Mouse (Mus musculus) B cell, adult 2 months (primary cell): Measurements from ENCODE around the gene Ptgds.

Experiments used
- DNase-seq, 2 experiments: peaks; one replicate each; pipeline ENCODE4 v3.0.0; 2022

Gene Ptgds

DNA sequence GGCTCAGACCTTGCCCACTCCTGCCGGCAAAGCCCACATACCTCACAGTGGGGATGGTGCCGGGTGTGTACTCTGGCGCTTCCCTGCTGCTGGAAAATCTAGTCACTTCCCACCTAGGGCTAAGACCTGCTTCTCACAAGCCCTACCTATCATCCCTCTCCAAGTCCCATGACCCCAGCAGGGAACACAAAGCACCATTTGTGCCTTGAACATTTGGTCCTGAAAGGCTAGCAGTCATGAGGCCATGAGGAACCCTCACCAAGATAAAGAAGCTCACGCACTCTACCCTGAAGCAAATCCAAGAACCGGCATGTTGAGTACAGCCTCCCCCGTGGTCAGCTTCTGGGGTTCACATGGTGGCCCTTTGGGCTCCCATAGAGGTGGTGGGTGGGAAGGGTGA, at the start of gene Ptgds:
Ptgds (minus strand) TSS at position 78 of the 400 bp plus-strand sequence.
- no peak for DNase-seq

DNA sequence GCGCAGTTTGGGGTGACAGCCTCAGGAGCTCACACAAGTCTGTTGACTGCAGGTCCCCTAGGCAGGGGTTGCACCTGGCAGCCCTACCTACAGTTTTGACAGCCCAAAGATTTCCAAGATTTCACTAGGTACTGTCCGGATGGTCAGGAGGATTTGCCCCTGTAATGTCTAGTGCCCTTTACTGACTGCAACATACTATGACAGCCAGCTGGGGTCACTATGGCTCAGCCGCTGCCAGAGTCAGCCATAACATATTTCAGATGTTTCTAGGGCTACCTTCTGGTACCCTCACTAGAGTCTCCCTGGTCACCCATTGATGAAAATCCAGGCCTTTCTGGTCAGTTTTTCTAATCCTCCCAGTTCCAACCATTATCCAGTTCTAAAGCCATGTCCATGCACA, 40.1 kb upstream of the Ptgds start:
- DNase-seq: peak; percentile 21 to 30

DNA sequence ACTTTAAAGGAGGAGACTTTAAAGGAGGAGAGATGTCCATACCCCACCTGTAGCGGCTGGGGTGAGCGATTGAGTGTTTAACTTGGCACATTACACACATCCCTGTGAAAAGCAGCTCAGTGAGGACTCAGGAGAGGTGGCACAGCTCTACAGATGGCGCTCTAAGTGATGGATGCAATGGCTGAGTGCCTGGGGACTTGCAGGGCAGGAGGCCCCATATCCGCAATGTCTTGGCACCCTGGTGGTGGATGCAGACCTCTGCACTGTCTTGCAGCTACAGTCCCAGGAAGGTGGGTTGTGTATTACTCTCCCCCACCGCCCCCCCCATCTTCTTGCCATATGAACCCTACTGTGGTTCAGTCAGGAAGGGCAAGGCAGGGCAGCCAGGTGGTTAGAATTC, 37.1 kb upstream of the Ptgds start:
- peak; percentile 20 to 37 for DNase-seq

DNA sequence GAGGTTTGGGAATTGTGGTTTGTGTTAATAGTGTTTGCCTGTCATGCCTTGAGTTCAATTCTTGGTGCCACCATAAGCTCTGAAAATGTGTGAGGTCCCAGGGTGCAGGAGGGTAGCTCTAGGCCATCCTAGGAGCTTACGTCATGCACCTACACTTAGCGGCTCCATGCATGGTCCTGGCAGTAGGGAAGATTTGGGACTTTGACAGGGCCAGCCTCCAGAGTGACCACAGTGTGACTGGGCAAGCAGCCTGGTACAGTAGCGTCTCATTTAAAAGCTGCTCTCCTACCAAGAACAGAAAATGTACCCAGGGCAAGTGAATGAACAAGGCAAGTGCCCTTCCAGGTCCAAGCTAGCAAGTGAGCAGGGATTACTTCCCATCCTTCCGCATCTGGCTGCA, 36.0 kb upstream of the Ptgds start:
- no peak for DNase-seq

DNA sequence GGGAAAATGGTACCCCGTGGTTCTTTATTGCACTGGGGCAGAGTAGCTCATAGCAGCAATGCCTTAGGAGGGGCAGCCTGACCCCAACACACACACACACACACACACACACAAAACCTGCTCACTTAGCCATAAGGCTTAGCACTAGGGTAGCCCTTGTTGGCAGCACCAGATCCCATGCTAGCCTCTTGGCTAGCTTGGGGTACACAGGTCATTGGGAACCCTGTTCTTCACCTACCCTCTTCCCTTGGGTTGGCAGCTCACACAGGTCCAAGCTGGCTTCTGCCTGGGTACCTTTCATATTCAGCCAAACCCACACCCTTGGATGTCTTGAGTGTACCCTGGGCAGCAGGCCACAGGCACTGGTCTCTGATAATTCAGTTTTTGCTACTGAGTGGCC, 35.2 kb upstream of the Ptgds start:
- DNase-seq: no peak

DNA sequence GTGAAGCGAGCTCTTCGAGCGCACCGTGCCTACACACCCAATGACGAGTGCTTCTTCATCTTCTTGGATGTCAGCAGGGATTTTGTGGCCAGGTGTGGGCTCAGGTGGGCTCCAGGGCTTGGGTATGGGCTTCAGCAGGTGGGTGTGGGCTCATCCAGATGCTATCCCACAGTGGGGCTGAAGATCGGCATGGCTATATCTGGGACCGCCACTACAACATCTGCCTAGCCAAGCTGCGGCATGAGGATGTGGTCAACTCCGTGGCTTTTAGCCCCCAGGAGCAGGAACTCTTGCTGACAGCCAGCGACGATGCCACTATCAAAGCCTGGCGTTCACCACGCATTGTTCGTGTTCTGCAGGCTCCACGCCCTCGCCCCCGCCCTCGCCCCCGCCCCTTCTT, 34.7 kb upstream of the Ptgds start:
- DNase-seq: no peak

DNA sequence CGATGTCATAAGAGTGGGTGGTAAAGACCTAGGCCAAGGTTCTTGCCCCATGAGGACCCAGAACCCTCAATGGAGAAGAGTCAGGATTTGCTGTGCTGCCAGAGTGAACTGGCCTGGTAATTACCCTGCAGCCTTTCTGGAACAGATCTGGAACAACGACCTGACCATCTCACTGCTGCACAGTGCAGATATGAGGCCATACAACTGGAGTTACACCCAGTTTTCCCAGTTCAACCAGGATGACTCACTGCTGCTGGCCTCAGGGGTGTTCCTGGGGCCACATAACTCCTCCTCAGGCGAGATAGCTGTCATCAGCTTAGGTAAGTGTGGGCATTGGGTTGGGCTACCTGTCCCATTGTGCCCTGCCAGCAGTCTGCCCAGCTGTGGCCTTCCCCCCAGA, 32.9 kb upstream of the Ptgds start:
- no peak for DNase-seq

DNA sequence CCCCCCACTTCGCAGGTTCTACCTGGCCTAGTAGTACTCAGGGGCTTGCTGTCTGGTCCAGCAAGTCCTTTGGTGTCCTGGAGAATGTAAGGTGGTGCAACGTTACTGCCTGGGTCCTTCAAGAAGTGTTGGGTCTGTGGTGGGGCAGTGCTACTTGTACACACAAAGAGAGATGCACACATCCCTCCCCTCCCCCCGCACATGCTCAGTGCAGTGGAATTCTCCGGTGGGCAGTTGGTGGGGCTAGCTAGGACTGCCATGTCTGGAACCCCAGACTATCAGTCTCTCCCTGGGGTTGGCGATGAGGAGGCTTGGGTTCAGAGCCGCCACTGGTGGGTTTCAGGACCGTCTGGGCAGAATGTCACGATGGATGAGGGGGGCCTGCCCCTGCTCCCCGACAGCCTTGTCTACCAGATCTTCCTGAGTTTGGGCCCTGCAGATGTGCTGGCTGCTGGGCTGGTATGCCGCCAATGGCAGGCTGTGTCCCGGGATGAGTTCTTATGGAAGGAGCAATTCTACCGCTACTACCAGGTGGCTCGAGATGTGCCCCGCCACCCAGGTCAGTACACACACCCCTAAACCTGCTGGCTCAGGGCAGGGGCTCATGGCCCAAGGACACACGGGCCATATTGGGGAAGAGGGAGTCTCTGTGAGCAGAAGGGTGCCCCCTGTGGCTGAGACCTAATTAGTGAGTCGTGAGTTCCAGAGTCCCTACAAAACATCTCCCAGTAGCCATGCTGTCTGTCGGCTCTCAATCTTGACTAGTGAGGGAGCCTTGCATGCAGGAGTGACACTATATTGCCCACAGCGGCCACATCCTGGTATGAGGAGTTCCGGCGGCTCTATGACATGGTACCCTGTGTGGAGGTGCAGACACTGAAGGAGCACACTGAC, 32.0 kb upstream of the Ptgds start, which contains the start of gene C8g:
C8g (minus strand) TSS at position 127 of the 894 bp plus-strand sequence.
- no peak for DNase-seq

DNA sequence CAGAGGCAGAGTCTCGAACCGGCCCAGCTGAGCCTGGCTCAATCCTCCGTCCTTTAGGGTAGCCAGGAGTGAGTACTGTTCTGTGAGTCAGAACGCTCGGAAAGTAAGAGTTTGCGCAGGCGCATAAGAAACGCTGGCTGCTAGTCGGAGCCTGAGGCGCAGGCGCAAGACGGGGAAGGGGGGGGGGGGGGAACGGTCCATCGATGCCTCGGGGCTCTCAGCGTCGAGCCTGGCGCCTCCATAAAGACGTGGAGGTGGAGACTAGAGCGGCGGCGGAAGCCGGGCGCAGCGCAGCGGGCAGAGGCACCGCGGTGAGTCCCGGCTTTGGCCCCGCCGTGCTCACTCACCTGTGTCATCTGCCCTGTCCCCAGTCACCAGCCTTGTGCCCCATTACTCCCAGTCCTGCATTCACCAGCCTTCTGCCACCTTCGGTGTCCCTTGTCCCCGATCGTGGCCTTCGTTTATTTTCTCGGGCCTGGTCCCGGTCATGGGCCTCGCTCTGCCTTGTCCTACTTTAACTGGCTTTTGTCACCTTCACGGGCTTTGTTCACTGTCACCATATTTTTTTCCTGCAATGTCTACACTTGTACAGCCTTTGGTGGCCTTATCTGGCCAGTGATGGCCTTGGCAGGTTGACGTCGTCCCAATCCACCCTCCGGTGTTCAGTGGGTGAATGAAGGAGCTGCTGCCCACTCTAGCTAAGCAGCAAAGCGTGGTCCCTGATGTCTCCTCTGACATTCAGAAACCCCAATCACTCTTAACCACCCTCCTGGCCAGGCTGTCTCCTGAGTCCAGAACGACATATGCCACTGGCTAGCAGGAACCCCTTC, 30.9 kb upstream of the Ptgds start, which contains the start of gene Fbxw5:
Fbxw5 (plus strand) TSS at position 175 of the 830 bp plus-strand sequence.
- peak; percentile 76 to 78 for DNase-seq

DNA sequence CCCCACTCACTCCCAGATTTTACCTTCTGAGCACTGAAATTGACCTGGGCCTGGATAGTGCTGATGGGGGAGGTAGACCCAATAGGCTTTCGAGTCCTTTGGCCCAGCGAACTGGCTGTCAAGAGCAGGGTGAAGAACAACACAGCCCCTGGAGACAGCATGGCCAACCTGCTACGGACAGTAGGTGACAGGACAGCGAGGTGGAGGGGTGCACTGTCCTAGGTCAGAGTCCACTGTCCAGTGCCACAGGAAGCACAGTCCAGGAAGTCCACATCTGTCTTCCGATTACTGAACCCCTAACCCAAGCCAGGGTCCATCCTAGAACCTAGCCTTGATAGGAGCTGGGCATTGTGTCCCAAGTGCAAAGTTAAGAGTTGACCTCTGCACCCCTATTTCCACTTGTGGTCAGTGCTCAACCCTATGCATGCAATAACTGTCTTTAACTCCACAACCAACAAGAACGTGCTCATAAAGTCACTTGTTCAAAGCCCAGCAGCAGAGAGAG, 30.3 kb upstream of the Ptgds start:
- DNase-seq: no peak

DNA sequence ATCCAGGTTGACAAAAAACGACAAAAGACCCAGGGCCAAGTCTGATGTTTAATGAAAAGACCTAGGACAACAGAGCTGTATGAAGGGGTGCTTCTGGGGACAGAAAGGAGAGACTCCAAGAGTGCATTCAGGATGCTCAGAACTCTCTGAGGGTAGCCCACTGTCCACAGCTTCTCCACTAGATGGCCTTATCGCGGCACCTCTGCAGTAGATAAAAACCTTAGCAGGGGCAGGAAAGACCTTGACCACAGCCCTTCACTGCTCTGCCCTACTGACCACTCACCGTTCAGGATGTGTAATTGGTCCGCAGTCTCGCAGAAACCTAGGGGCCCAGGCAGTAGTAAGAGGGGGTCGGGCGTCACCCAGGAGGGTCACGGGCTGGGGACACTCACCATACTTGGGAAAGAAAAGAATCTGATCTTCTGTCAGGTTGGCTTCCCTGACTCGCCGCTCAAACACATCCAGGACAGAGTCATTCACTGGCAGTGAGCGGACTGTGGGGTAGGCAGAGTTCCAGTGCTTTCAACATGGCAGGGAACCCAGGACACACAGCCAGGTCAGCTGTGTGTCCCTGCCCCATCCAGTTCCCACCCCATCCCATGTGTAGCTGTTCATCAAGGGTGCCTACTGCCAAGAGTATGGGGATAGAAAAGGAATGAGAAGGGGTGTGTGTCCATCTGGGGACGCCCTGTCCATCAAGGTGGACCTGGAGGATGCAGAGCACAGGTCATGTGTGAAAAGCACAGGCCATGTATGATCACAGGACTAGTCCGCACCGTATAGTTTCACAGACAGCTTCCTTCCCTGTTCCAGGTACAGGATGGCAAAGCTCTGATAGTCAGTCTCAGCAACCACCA, 29.0 kb upstream of the Ptgds start:
- DNase-seq: no peak

DNA sequence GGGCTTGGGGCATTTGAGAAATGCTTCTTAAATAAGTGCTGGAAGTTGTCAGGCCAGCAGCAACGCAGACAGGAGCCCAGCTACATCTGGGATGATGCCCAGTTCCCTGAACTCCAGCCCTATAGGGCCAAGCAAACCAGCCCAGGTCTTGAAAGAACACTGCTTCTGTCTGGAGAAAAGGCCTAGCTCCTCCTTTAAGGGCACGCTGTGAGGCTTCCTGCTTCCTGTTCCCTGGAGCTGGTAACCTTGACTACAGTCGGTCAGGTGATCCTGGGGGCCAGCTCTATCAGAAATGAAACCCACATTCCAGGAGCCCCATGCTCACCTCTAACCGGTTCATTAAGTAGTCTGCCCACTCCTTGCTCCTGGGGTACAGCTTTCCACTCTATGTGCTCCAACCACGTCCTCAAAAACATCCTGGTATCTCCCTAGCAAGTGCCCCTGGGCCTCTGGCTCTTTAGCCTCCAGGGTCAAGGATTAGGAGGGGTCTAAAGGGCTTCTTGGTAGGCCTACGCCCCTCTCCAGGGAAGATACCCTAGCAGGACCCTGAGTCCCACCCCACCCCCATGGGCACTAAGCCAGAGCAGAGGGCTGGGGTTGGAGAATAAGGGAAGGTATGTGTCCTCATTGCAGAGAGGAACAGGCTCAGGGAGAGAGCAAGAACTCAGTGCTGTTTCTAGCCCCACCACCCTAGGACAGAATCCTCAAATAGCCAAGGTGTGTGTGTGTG, 28.2 kb upstream of the Ptgds start:
- DNase-seq: no peak

DNA sequence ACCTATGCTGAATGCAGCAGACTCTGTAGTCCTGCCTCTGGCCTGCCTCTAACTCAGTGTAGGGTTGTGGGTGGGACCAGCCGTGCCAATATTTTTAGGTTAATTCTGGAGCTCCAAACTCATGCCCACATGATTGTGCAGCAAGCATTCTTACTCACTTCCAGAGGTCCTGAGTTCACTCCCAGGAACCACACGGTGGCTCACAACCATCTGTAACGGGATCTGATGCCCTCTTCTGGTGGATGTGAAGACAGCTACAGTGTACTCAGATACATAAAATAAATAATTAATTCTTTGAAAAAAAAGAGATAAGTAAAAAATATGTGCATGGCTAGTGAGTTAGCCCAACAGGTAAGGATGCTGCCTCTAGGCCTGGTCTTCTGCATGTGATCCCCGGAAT, 26.6 kb upstream of the Ptgds start:
- peak; percentile 24 to 36 for DNase-seq

DNA sequence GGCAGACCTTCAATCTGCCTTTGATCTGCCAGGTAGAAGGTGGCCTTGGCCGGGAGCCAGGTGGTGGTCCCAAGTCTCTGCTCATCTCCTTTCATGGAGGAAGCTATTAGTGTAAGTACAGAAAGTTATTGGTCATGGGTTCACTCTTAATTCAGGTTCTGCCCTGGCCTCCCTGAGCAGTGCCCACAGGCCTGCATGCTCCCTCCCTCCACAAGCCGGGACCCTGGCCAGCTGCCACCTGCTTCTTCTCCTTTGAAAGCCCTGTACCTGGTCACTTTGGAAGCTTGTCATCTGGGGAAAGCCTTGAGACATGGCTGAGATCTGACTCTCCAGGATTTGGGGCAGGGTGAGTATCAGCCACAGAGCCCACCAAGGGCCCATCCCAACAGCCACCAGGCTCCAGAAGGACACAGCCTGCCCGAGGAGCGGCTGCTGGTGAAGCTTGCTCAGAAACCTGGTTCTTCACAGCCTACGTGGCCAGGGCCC, 23.7 kb upstream of the Ptgds start, which contains the start of gene Lcn12:
Lcn12 (minus strand) TSS at position 436 of the 486 bp plus-strand sequence.
- DNase-seq: no peak

DNA sequence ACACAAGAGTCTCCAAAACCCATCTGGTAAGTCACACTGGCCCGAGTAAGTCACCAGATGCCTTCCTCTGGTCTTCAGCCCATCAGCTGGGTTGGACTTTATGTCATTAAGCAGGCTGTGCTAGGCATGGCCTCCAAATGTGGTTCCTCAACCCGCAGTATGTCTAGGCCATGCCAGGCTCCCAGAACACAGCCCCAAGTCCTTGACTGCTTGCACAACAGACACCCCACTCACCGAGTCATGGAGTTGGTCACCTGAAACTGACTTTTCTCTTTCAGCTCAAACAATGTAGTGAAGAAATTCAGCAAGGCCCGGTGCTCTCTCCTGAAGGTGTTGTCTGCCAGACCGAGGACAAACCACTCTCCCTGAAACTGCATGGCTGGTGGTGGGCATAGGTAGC, 23.1 kb upstream of the Ptgds start:
- no peak for DNase-seq

DNA sequence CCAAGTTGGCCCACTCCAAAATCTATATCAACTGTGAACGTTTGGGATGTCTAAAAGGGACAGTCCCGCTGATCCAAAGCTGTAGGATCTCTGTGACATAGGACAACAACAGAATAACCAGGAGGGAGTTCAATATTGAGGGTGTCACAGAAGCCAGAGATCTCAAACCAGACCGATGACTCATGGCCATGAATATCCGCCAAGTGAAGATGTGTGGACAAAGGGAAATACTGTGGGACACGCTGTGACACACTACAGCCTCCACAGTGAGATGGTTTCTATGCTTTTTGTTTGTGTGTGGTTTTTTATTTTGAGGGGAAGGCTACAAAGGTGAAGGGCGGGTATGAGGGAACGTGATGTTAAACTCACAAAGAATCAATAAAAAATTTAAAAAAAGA, 18.8 kb upstream of the Ptgds start:
- DNase-seq: no peak

DNA sequence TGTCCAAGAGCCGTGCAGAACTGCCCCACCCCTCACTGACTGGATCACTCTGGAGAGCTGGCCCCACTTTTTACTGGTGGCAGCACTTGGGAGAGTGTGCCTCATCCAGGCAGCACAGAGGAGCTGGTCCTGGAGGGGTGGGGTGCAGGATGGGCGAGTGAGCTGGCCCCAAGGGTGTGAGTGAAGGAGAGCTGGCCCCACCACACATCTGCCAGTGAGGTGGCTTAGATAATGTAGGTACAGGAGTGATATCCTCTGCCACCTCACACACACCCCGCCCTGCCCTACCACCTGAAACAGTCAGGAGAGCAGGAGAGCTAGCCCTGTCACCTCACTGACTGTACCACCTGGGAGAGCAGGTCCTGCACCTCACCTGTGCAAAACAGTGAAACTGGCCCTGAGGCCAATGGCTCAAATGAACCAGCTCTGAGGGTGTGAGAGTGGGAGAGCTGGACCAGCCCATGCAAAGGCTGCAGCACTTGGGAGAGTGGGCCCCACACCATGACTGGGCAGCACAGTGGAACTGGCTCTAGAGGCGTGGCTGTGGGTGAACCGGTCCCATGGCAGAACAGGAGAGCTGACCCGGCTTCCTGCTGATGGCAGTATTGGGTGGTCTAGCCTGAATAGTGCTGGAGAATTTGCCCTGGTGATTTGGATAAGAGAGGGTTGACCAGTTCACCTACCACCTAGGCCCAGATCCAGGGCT, 18.3 kb upstream of the Ptgds start:
- DNase-seq: no peak

DNA sequence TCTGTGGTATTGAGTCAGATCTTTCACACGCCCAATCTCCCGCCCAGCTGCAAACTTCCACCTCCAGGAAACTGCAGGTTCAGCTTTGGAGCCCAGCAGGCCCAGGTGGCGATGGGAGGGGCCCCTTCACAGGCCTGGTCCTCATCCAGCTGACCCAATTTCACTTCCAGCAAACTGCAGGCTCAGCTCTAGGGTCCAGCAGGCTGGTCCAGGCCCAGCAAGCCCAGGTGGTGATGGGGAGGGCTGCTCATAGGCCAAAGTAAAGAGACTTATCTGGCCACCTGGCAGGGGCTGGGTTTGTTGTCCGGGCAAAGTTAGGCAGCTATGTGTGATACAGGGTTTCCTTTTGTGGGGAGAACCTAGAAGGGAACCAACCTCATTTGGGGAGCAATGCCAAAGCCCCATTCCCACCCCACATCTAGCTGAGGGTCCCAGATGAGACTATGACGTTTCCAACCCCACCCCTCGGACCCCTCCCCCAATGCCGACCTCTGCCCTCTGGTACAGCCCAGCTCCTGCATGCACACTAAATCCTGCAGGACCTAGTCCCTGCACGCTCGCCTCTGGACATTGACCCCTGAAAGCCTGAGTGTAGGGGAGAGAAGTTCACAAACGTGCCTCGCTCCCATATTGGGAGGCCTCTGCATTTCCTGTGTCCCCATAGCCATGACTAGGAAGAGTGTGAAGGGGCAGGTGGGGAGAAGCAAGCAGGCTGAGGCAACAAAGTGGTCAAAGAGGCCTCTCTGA, 15.2 kb upstream of the Ptgds start:
- DNase-seq: no peak

DNA sequence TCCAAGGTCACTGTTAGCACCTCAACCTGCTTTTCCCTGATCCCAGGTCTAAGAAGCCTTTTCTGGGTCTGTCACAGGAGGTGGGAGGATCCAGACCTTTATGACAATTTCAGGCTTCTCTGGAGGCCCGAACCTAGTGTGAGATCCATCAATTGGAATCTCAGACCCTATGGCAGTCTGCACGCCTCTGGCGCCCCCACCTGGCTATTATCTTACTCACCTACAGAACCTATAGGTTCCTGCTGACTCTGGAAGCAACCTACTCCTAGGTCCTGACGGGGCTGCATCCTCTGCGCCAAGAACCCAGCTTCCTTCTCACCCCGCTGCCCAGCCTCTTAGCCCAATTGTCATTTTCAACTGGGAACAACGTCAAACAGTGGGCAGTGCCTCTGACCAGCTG, 13.1 kb upstream of the Ptgds start:
- peak; percentile 79 to 83 for DNase-seq

DNA sequence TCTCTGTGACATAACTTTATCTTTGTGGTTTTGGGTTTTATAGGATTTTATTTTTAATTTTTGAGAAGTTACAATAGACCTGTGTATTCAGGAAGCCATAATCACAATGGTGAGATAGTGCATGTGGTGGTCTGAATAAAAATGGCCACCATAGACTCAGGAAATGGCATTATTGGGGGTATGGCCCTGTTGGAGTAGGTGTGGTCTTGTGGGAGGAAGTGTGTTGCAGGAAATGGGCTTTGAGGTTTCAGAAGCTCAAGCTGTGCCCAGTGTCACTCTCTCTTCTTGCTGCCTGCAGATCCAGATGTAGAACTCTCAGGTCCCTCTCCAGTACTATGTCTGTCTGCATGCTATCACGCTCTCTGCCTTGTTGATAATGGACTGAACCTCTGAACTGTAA, 10.7 kb upstream of the Ptgds start:
- DNase-seq: no peak
